Mouse (Mus musculus) heart, postnatal 0 days (tissue): ENCODE measurements around the gene 4931422A03Rik.

Source experiments
- CTCF ChIP-seq: IDR thresholded peaks from 2 replicates; pipeline ENCODE4 v1.5.1; 2016; ENCODE audit warnings: antibody characterized with exemption, control low read depth, low read depth
- EP300 ChIP-seq: IDR thresholded peaks from 2 replicates; pipeline ENCODE4 v1.6.1; 2016; ENCODE audit warnings: antibody characterized with exemption, low read depth

GRCm38 (mm10) chr2:104058381-104058780 is 30.2 kb upstream of the 4931422A03Rik start:
- TF ChIP-seq EP300 (no peak), CTCF (no peak)
